Mouse (Mus musculus): ENCODE results near the gene Rcc2. TPM values are rescaled to one million over a fixed set of nuclear protein-coding genes. Genes with fewer than 3 reads are reported as not detected.

Rcc2 gene
- total and polyA plus RNA-seq, 3 experiments, result 187 to 348 (median 249) TPM

DNA sequence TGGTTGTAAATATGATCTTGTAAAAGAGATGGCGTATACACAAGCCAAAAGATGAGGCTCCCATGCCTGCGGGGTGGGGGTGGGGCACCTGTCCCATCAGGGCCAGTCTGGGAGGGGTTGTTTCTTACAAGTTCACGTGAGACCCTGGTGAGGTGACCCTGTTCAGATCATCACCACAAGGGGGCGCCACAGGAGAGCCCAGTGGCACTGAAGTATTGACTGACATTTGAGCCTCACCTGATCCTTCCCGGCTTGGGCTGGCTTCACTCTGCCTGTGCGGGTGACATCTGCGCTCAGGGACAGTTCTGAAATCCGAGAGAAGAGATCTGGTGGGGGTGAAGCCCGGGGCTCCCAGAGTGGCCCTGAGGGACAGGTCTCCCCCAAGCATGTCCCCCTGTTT is 62.8 kb downstream of the Rcc2 start:
- no peak overlapping the region for H3K4me2 ChIP-seq (ENCODE audit: insufficient read depth, low read depth, poor library complexity, severe bottlenecking)
- dilution Hi-C loops (cut with MboI; ENCODE audit: extremely low pct_ligation_motif_present, extremely low pct_unique_long_range_greater_than_20kb, low sequenced_read_pairs) (no loop called here), in situ Hi-C loops (cut with MboI; ENCODE audit: low pct_ligation_motif_present, low pct_unique_long_range_greater_than_20kb, low sequenced_read_pairs) (no loop called here)
- H3K4me1 ChIP-seq (ENCODE audit: control insufficient read depth in 1 of 2, insufficient read depth in 2 of 2), result no peaks in the 10 kb centered on the region
- H3K27ac ChIP-seq (ENCODE audit: insufficient read depth, low read depth), result no peak overlapping the region
- H3K9ac ChIP-seq (ENCODE audit: insufficient read depth, low read depth), result no peak overlapping the region
- H3K27me3 ChIP-seq (replicated peaks), result peaks cover 81% of the 10 kb centered on the region
- H3K36me3 ChIP-seq (replicated peaks in 1 of 2; ENCODE audit: control insufficient read depth in 1 of 2, insufficient read depth in 1 of 2, low read length in 1 of 2), result no peaks in the 10 kb centered on the region
- no peak overlapping the region for H3K4me3 ChIP-seq (replicated peaks in 1 of 3; ENCODE audit: low read depth in 2 of 3, low read length in 2 of 3, poor library complexity in 1 of 3)
- peak; percentile 51 for DNase-seq (ENCODE audit: extremely low read depth)
- H3K9me3 ChIP-seq (replicated peaks; ENCODE audit: low read length), result no peaks in the 10 kb centered on the region
- no peaks in the 10 kb centered on the region for H3K79me2 ChIP-seq (replicated peaks; ENCODE audit: control insufficient read depth, extremely low read depth, insufficient read depth, poor library complexity, severe bottlenecking)
- no peak for TF ChIP-seq POLR2AphosphoS2 (IDR thresholded peaks at IDR 0.05; ENCODE audit: low read depth, low read length)
- TF ChIP-seq SIN3A (IDR thresholded peaks at IDR 0.05; ENCODE audit: low read length), result no peak
- peak; percentile 85 for TF ChIP-seq BHLHE40 (IDR thresholded peaks at IDR 0.05; ENCODE audit: low read depth, low read length)
- TF ChIP-seq MAFK (IDR thresholded peaks at IDR 0.05; ENCODE audit: insufficient replicate concordance, low read length), result no peak
- TF ChIP-seq ELF1 (IDR thresholded peaks at IDR 0.05; ENCODE audit: low read depth, low read length), result no peak
- no peak for TF ChIP-seq MAZ (IDR thresholded peaks at IDR 0.05; ENCODE audit: low read depth, low read length)
- TF ChIP-seq USF1 (IDR thresholded peaks at IDR 0.05; ENCODE audit: low read depth, low read length), result no peak
- TF ChIP-seq ETS1 (conservative IDR thresholded peaks at IDR 0.05; ENCODE audit: low read depth, low read length), result no peak
- peak; percentile 52 for TF ChIP-seq SMC3 (IDR thresholded peaks at IDR 0.05; ENCODE audit: low read depth, low read length)
- no peak for TF ChIP-seq RCOR1 (conservative IDR thresholded peaks at IDR 0.05; ENCODE audit: low read depth, low read length)
- TF ChIP-seq RAD21 (IDR thresholded peaks at IDR 0.05; ENCODE audit: low read depth, low read length), result peak; percentile 47
- no peak for TF ChIP-seq ZMIZ1 (IDR thresholded peaks at IDR 0.05; ENCODE audit: low read depth, low read length)
- no peak for TF ChIP-seq TCF12 (IDR thresholded peaks at IDR 0.05; ENCODE audit: low read depth, low read length)
- TF ChIP-seq MXI1 (IDR thresholded peaks at IDR 0.05; ENCODE audit: low read depth, low read length), result no peak
- TF ChIP-seq CTCF (conservative IDR thresholded peaks at IDR 0.05 in 1 of 2, IDR thresholded peaks at IDR 0.05 in 1 of 2; ENCODE audit: low read depth in 2 of 2, low read length in 2 of 2), result peak in 1 of 2 experiments; percentile 71; a peak in 3 of 4 replicates
- no peak for TF ChIP-seq USF2 (conservative IDR thresholded peaks at IDR 0.05; ENCODE audit: low read depth, low read length)

- no peak overlapping the region for H3K4me3 ChIP-seq (replicated peaks in 1 of 3; ENCODE audit: low read depth in 2 of 3, low read length in 2 of 3, poor library complexity in 1 of 3)
- no peaks in the 10 kb centered on the region for H3K36me3 ChIP-seq (replicated peaks in 1 of 2; ENCODE audit: control insufficient read depth in 1 of 2, insufficient read depth in 1 of 2, low read length in 1 of 2)
- dilution Hi-C loops (cut with MboI; ENCODE audit: extremely low pct_ligation_motif_present, extremely low pct_unique_long_range_greater_than_20kb, low sequenced_read_pairs) (no loop called here), in situ Hi-C loops (cut with MboI; ENCODE audit: low pct_ligation_motif_present, low pct_unique_long_range_greater_than_20kb, low sequenced_read_pairs) (no loop called here)
- no peak overlapping the region for H3K9ac ChIP-seq (ENCODE audit: insufficient read depth, low read depth)
- H3K27ac ChIP-seq (ENCODE audit: insufficient read depth, low read depth), result no peak overlapping the region
- TF ChIP-seq CHD1 (IDR thresholded peaks at IDR 0.05; ENCODE audit: low read depth, low read length) (no peak), RAD21 (IDR thresholded peaks at IDR 0.05; ENCODE audit: low read depth, low read length) (no peak), NRF1 (IDR thresholded peaks at IDR 0.05; ENCODE audit: low read depth, low read length) (no peak), UBTF (IDR thresholded peaks at IDR 0.05; ENCODE audit: low read depth, low read length) (no peak), ZC3H11A (IDR thresholded peaks at IDR 0.05; ENCODE audit: low read depth, low read length) (no peak), JUND (conservative IDR thresholded peaks at IDR 0.05; ENCODE audit: low read depth, low read length) (no peak), PAX5 (IDR thresholded peaks at IDR 0.05; ENCODE audit: low read length) (no peak), MYC (IDR thresholded peaks at IDR 0.05; ENCODE audit: low read depth, low read length) (no peak), ZKSCAN1 (IDR thresholded peaks at IDR 0.05; ENCODE audit: borderline replicate concordance, low read depth, low read length) (no peak), MEF2A (IDR thresholded peaks at IDR 0.05; ENCODE audit: borderline replicate concordance, low read depth, low read length) (no peak), USF2 (conservative IDR thresholded peaks at IDR 0.05; ENCODE audit: low read depth, low read length) (no peak), BHLHE40 (IDR thresholded peaks at IDR 0.05; ENCODE audit: low read depth, low read length) (no peak), SIN3A (IDR thresholded peaks at IDR 0.05; ENCODE audit: low read length) (no peak), TCF12 (IDR thresholded peaks at IDR 0.05; ENCODE audit: low read depth, low read length) (no peak), HCFC1 (IDR thresholded peaks at IDR 0.05; ENCODE audit: low read depth, low read length) (no peak)
- DNase-seq (ENCODE audit: extremely low read depth), result no peak
- H3K4me1 ChIP-seq (ENCODE audit: control insufficient read depth in 1 of 2, insufficient read depth in 2 of 2), result peaks cover 0 to 5% of the 10 kb centered on the region in 2 experiments; a peak in 2 of 4 replicates
- H3K79me2 ChIP-seq (replicated peaks; ENCODE audit: control insufficient read depth, extremely low read depth, insufficient read depth, poor library complexity, severe bottlenecking), result no peaks in the 10 kb centered on the region
- H3K9me3 ChIP-seq (replicated peaks; ENCODE audit: low read length), result no peaks in the 10 kb centered on the region
- no peak overlapping the region for H3K4me2 ChIP-seq (ENCODE audit: insufficient read depth, low read depth, poor library complexity, severe bottlenecking)
- H3K27me3 ChIP-seq (replicated peaks), result peaks cover 84% of the 10 kb centered on the region
Observed at GRCm38 (mm10) chr4:140765936-140766335, 65.6 kb downstream of the Rcc2 start.
